Mouse (Mus musculus) limb, embryonic 15.5 days (tissue): ENCODE data around the gene Ly75. TPM values are rescaled to one million over a fixed set of nuclear protein-coding genes. Genes with fewer than 3 reads are reported as not detected.

ENCODE experiments used
- ATAC-seq: fragments of 200-750 bp; cut with Nextera tagmentation; 2 replicates; pipeline ENCODE4 v1.8.0; 2017; ENCODE audit warnings: low read depth, moderate TSS enrichment; ENCODE audit not compliant: insufficient number of reproducible peaks, low FRiP score, low TSS enrichment
- H3K27ac ChIP-seq: fragments of 300-500 bp; sonication (generic); 2 replicates; pipeline ENCODE4 v1.5.1; 2015; ENCODE audit warnings: moderate library complexity, mild to moderate bottlenecking, inconsistent platforms
- H3K27me3 ChIP-seq: fragments of 300-500 bp; sonication (generic); 2 replicates; pipeline ENCODE4 v1.6.1; 2015; ENCODE audit warnings: inconsistent platforms
- H3K36me3 ChIP-seq: fragments of 300-500 bp; sonication (generic); 2 replicates; pipeline ENCODE4 v1.6.1; 2015; ENCODE audit warnings: inconsistent platforms
- H3K4me1 ChIP-seq: fragments of 300-500 bp; sonication (generic); 2 replicates; pipeline ENCODE4 v1.6.1; 2015; ENCODE audit warnings: inconsistent platforms
- H3K4me2 ChIP-seq: fragments of 300-500 bp; sonication (generic); 2 replicates; pipeline ENCODE4 v1.6.1; 2015; ENCODE audit warnings: mild to moderate bottlenecking, inconsistent platforms
- H3K4me3 ChIP-seq: fragments of 300-500 bp; sonication (generic); 2 replicates; pipeline ENCODE4 v1.5.1; 2015; ENCODE audit warnings: mild to moderate bottlenecking, inconsistent platforms
- H3K9ac ChIP-seq: fragments of 300-500 bp; sonication (generic); 2 replicates; pipeline ENCODE4 v1.6.1; 2015; ENCODE audit warnings: inconsistent platforms
- H3K9me3 ChIP-seq: fragments of 300-500 bp; sonication (generic); 2 replicates; pipeline ENCODE4 v1.6.1; 2016; ENCODE audit warnings: inconsistent platforms
- WGBS: fragments of 180-500 bp; shearing (Covaris S2); methylation state at CpG from one replicate; pipeline ENCODE4 v1.1.7; 2015; 5-methylcytosine and 5-hydroxymethylcytosine counted together
- polyA plus RNA-seq: library from polyadenylated mRNA; unstranded; fragments of >200 nt; fragmentation: Nextera tagmentation; extraction: Ambion mirVana; gene quantifications from 2 replicates; pipeline ENCODE4 v1.2.1, GENCODE M21; 2015

Gene Ly75
- polyA plus RNA-seq, 1 experiment from 2014 or later, result 0.73 TPM

- Histone ChIP-seq H3K4me1 (no peaks in the 10 kb centered on the region), H3K4me2 (no peak overlapping the region), H3K36me3 (no peaks in the 10 kb centered on the region), H3K4me3 (no peak overlapping the region), H3K9ac (no peak overlapping the region), H3K27me3 (no peaks in the 10 kb centered on the region), H3K27ac (no peak overlapping the region), H3K9me3 (no peaks in the 10 kb centered on the region)
- ATAC-seq, result no peak
- WGBS, result 83% methylated on average over 7 of the region's 7 CpGs
Measured at GRCm38 (mm10) chr2:60345717-60346116, 37.4 kb downstream of the Ly75 start.

DNA sequence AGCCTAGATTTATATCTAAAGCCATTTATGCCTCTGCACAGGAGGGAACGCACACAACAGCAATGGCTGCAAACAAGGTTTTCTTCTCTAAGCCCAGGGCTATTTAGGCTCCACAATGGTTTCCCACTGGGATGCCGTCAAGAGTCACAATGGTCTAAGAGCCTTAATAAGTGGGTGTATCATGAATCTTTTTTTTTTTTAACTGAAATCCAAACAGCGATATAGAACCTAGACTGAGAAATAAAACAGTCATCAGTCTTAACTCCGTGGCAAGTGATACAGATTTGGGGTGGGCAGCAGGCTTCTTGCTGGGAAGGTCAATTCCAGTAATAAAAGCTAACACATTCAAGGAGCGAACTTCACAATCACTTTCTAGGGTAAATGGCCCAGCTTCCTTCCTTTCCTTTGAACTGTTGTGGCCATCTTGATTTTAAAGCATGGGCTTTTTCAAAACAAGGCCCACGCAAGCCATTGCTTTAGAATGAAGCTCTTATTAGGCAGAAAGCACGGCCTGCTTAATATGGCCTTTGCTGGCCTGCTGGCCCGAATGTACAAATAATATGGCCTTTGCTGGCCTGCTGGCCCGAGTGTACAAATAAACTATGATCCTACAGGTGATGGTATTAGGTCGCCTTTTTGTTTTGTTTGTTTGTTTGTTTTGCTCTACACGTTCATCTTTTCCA, 39.4 kb downstream of the Ly75 start:
- no peak overlapping the region for H3K27ac ChIP-seq
- no peak overlapping the region for H3K9ac ChIP-seq
- no peaks in the 10 kb centered on the region for H3K27me3 ChIP-seq
- no peaks in the 10 kb centered on the region for H3K9me3 ChIP-seq
- H3K4me3 ChIP-seq, result no peak overlapping the region
- no peak overlapping the region for H3K4me2 ChIP-seq
- no peak for ATAC-seq
- H3K4me1 ChIP-seq, result no peaks in the 10 kb centered on the region
- no peaks in the 10 kb centered on the region for H3K36me3 ChIP-seq
- 64% methylated on average over 11 of the region's 11 CpGs for WGBS

DNA sequence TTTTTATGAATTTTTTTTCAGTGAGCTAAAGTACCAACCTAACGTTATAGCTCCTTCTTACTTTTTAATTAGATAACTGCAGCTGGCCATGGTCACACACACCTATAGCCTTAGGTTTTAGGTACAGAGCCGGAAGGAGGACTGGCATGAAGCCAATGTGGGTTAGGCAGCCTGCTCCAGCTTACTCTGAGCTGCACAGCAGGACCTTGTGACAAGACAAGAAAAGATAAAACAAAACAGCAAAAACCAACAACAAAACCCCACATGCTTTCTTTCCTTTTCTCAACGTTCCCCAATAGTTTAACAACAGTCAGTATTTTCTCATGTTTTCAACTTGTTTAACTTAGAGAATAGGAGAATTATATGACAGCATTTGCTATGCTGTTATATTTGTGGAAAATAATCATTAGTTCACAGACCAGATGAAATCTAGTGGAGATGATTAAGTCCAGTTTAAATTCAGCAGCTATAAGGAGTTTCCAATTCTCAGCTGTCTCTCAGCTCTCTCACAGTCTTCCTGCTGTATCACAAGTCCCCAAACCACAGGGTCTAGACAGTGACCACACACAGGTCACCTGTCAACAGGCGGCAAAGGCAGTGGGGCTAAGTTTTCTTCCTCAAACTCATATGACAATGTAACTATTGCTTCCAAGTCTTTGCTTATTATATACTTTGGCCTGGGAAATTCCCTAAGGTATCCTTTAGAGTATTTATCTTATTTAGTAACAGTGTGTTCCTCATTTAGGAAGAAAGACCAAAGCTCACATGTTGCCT, 40.8 kb downstream of the Ly75 start:
- Histone ChIP-seq H3K9ac (no peak overlapping the region), H3K27me3 (no peaks in the 10 kb centered on the region), H3K36me3 (no peaks in the 10 kb centered on the region), H3K9me3 (no peaks in the 10 kb centered on the region), H3K4me1 (0 out of 2 replicates have a peak, but pooled peaks cover 3% of the 10 kb centered on the region), H3K4me3 (no peak overlapping the region), H3K4me2 (no peak overlapping the region), H3K27ac (no peak overlapping the region)
- WGBS, result 47% methylated on average over 4 of the region's 4 CpGs
- ATAC-seq, result no peak

GRCm38 (mm10) chr2:60337937-60338336, 45.2 kb downstream of the Ly75 start:
- 0 out of 2 replicates have a peak, but pooled peaks cover 3% of the 10 kb centered on the region for H3K4me1 ChIP-seq
- no peaks in the 10 kb centered on the region for H3K9me3 ChIP-seq
- no peak overlapping the region for H3K27ac ChIP-seq
- no peak overlapping the region for H3K4me2 ChIP-seq
- H3K4me3 ChIP-seq, result no peak overlapping the region
- H3K27me3 ChIP-seq, result no peaks in the 10 kb centered on the region
- H3K36me3 ChIP-seq, result no peaks in the 10 kb centered on the region
- H3K9ac ChIP-seq, result no peak overlapping the region
- ATAC-seq, result no peak
- WGBS, result 33% methylated on average over 9 of the region's 9 CpGs

DNA sequence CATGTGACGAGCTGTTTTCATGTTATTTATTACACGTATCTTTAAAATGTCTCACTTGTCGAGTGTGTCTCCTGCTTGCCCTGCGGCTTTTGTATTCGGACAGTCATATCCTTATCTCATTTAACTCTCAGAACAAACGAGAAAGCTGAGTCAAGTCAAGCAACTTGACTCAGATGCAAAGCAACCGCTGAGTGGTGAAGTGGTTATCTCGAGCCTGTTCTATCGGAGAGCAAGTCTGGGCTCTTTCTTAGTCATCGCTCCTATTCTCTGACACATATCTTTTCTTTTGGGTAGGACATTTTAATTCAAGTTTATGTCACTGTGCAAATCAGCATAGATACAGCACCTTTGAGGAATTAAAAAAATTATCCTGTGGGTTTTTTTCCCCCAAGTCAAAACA, 54.5 kb downstream of the Ly75 start:
- Histone ChIP-seq H3K4me1 (no peaks in the 10 kb centered on the region), H3K27ac (no peak overlapping the region), H3K9ac (no peak overlapping the region), H3K27me3 (no peaks in the 10 kb centered on the region), H3K4me2 (no peak overlapping the region), H3K9me3 (no peaks in the 10 kb centered on the region), H3K36me3 (no peaks in the 10 kb centered on the region), H3K4me3 (no peak overlapping the region)
- ATAC-seq, result no peak
- WGBS, result 89% methylated on average over 10 of the region's 10 CpGs

GRCm38 (mm10) chr2:60327581-60327980, 55.5 kb downstream of the Ly75 start:
- H3K36me3 ChIP-seq, result no peaks in the 10 kb centered on the region
- no peaks in the 10 kb centered on the region for H3K9me3 ChIP-seq
- H3K4me2 ChIP-seq, result no peak overlapping the region
- no peaks in the 10 kb centered on the region for H3K4me1 ChIP-seq
- WGBS, result 85% methylated on average over 11 of the region's 11 CpGs
- no peak overlapping the region for H3K27ac ChIP-seq
- no peak overlapping the region for H3K4me3 ChIP-seq
- ATAC-seq, result no peak
- no peak overlapping the region for H3K9ac ChIP-seq
- no peaks in the 10 kb centered on the region for H3K27me3 ChIP-seq

DNA sequence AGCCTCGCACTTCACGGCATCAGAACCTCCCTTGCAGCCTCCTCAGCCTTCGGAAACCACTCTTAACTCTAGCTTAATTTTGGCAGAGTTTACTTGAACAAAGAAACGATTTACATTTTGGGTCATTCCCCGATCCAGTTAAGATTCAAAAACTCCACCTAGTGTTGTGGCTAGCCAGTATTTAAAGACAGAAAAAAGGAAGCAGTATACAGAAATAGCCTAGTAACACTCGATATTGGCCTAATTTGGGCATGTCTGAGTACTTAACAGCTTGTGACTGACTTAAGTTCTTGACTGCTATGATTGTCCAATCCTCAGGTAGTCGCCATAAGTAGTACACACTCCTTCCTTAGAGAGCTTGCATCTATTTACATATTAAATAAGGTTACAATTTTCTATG, 56.2 kb downstream of the Ly75 start:
- Histone ChIP-seq H3K36me3 (no peaks in the 10 kb centered on the region), H3K4me2 (no peak overlapping the region), H3K4me3 (no peak overlapping the region), H3K27ac (no peak overlapping the region), H3K9me3 (no peaks in the 10 kb centered on the region), H3K4me1 (no peaks in the 10 kb centered on the region), H3K27me3 (no peaks in the 10 kb centered on the region), H3K9ac (no peak overlapping the region)
- ATAC-seq, result no peak
- whole genome bisulfite sequencing, result 74% methylated on average over 7 of the region's 7 CpGs

DNA sequence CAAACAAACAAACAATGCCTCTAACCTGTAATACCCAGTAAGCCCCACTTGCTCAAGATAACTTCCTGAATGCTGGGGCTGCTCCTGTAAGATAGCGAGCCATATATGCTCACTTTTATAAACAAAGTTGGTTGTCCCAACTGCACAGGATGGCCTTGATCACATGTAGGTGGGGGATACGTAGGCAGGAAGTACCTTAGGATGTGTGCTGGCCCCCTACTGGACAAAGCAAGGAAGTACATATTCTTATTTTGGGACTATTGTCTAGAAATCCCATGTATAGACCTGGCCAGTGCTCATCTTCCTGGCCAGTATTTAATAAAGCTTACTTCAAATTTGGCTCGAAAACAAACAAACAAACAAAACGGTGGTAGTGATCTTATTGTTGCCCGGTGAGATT, 59.7 kb downstream of the Ly75 start:
- ATAC-seq, result no peak
- Histone ChIP-seq H3K27ac (no peak overlapping the region), H3K36me3 (no peaks in the 10 kb centered on the region), H3K9me3 (no peaks in the 10 kb centered on the region), H3K4me2 (no peak overlapping the region), H3K27me3 (no peaks in the 10 kb centered on the region), H3K9ac (no peak overlapping the region), H3K4me1 (no peaks in the 10 kb centered on the region), H3K4me3 (no peak overlapping the region)
- WGBS, result 81% methylated on average over 5 of the region's 5 CpGs

GRCm38 (mm10) chr2:60322031-60322726, 60.9 kb downstream of the Ly75 start:
- Histone ChIP-seq H3K36me3 (no peaks in the 10 kb centered on the region), H3K4me2 (no peak overlapping the region), H3K27me3 (no peaks in the 10 kb centered on the region), H3K4me1 (no peaks in the 10 kb centered on the region), H3K9me3 (no peaks in the 10 kb centered on the region), H3K4me3 (no peak overlapping the region), H3K27ac (no peak overlapping the region), H3K9ac (no peak overlapping the region)
- WGBS, result 49% methylated on average over 6 of the region's 6 CpGs
- no peak for ATAC-seq

- H3K9me3 ChIP-seq, result no peaks in the 10 kb centered on the region
- WGBS, result 50% methylated on average over 4 of the region's 4 CpGs
Measured at GRCm38 (mm10) chr2:60303796-60304195, 79.3 kb downstream of the Ly75 start.

GRCm38 (mm10) chr2:60299323-60299722, 83.8 kb downstream of the Ly75 start:
- no peak overlapping the region for H3K4me2 ChIP-seq
- no peak overlapping the region for H3K4me3 ChIP-seq
- ATAC-seq, result no peak
- no peaks in the 10 kb centered on the region for H3K4me1 ChIP-seq
- no peaks in the 10 kb centered on the region for H3K27me3 ChIP-seq
- H3K9ac ChIP-seq, result no peak overlapping the region
- H3K27ac ChIP-seq, result no peak overlapping the region
- H3K9me3 ChIP-seq, result no peaks in the 10 kb centered on the region
- H3K36me3 ChIP-seq, result no peaks in the 10 kb centered on the region
- whole genome bisulfite sequencing, result 86% methylated on average over 2 of the region's 2 CpGs

More at GRCm38 (mm10) chr2:60303796-60304195, 79.3 kb downstream of the Ly75 start:
- Histone ChIP-seq H3K4me2 (no peak overlapping the region), H3K36me3 (no peaks in the 10 kb centered on the region), H3K27ac (no peak overlapping the region), H3K4me1 (no peaks in the 10 kb centered on the region), H3K9ac (no peak overlapping the region), H3K4me3 (no peak overlapping the region), H3K27me3 (no peaks in the 10 kb centered on the region)
- ATAC-seq, result no peak

GRCm38 (mm10) chr2:60298266-60298665, 84.8 kb downstream of the Ly75 start:
- no peaks in the 10 kb centered on the region for H3K9me3 ChIP-seq
- H3K9ac ChIP-seq, result no peak overlapping the region
- H3K4me2 ChIP-seq, result no peak overlapping the region
- no peak overlapping the region for H3K27ac ChIP-seq
- 75% methylated on average over 3 of the region's 3 CpGs for WGBS
- H3K27me3 ChIP-seq, result no peaks in the 10 kb centered on the region
- H3K4me3 ChIP-seq, result no peak overlapping the region
- H3K36me3 ChIP-seq, result no peaks in the 10 kb centered on the region
- ATAC-seq, result no peak
- no peaks in the 10 kb centered on the region for H3K4me1 ChIP-seq
